Mouse (Mus musculus): ENCODE data around the gene Eid1. TPM values are rescaled to one million over a fixed set of nuclear protein-coding genes. Genes with fewer than 3 reads are reported as not detected.

Eid1 gene
- total RNA-seq, 1 experiment: 23.6 TPM

DNA sequence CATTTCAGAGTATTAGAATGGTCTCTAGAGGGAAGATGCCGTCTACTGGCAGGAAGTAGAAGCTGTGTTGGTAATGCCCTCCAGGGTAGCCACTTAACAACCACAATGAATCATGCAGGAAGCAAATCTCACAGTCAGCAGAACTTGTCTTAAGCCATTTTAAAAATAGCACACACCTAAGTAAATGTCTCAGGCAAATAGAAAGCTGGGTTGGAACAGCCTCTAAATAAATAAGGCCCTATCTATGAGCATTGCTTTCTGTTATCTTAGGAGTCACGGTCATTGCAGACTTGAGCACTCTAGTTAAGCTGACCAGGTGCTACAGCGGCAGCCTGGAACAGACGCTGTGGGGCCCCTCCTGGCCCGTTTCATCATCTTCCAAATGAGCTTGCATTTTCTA is 5.7 kb upstream of the Eid1 start:
- Histone ChIP-seq H3K9ac (ENCODE audit: insufficient read depth, low read depth, low read length, poor library complexity, severe bottlenecking) (no peak overlapping the region), H3K27ac (ENCODE audit: insufficient read depth, low read depth, low read length, poor library complexity, severe bottlenecking) (no peak overlapping the region), H3K4me3 (ENCODE audit: insufficient read depth in 1 of 2, low read depth in 1 of 2, low read length in 2 of 2, poor library complexity in 1 of 2, severe bottlenecking in 1 of 2) (no peak overlapping the region), H3K36me3 (ENCODE audit: control insufficient read depth, insufficient read depth, low read length, poor library complexity, severe bottlenecking) (no peaks in the 10 kb centered on the region), H3K4me1 (ENCODE audit: control insufficient read depth in 2 of 2, insufficient read depth in 2 of 2, low read length in 2 of 2, poor library complexity in 1 of 2) (no peaks in the 10 kb centered on the region), H3K9me3 (ENCODE audit: control insufficient read depth, insufficient read depth, low read depth, low read length) (no peaks in the 10 kb centered on the region)
- in situ Hi-C loops (cut with MboI; ENCODE audit: low sequenced_read_pairs in 2 of 2, unreplicated experiment in 2 of 2): no loop called here
- no peak for TF ChIP-seq HCFC1 (IDR thresholded peaks at IDR 0.05; ENCODE audit: borderline replicate concordance, insufficient read depth, low read length)
- no peak for DNase-seq (ENCODE audit: low read depth, low spot score)

DNA sequence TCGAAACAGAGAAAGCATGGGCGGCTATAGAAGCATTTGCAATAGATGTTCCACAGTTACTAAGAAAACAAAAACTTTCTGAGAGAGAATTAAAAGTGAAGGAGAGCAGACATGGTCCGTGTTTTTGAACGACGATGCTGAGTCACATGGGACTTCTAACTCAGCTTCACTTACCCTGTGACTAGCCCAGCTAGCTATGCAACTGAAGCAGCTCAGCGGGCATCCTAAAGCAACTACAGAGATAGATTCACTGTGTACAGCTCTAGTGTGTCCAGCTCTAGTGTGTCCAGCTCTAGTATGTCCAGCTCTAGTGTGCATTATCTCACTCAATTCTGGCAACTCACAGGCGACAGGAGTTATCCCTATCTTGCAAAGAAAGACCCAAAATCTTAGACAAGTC is 5.2 kb upstream of the Eid1 start:
- in situ Hi-C loops (cut with MboI; ENCODE audit: low sequenced_read_pairs in 2 of 2, unreplicated experiment in 2 of 2): no loop called here
- Histone ChIP-seq H3K36me3 (ENCODE audit: control insufficient read depth, insufficient read depth, low read length, poor library complexity, severe bottlenecking) (no peaks in the 10 kb centered on the region), H3K4me3 (ENCODE audit: insufficient read depth in 1 of 2, low read depth in 1 of 2, low read length in 2 of 2, poor library complexity in 1 of 2, severe bottlenecking in 1 of 2) (no peak overlapping the region), H3K9me3 (ENCODE audit: control insufficient read depth, insufficient read depth, low read depth, low read length) (no peaks in the 10 kb centered on the region), H3K9ac (ENCODE audit: insufficient read depth, low read depth, low read length, poor library complexity, severe bottlenecking) (no peak overlapping the region), H3K4me1 (ENCODE audit: control insufficient read depth in 2 of 2, insufficient read depth in 2 of 2, low read length in 2 of 2, poor library complexity in 1 of 2) (peaks cover 0 to 2% of the 10 kb centered on the region in 2 experiments; a peak in 1 of 4 replicates), H3K27ac (ENCODE audit: insufficient read depth, low read depth, low read length, poor library complexity, severe bottlenecking) (no peak overlapping the region)
- no peak for DNase-seq (ENCODE audit: low read depth, low spot score)
- TF ChIP-seq HCFC1 (IDR thresholded peaks at IDR 0.05; ENCODE audit: borderline replicate concordance, insufficient read depth, low read length) (no peak), CHD2 (IDR thresholded peaks at IDR 0.05; ENCODE audit: low read depth, low read length) (no peak), ZNF384 (IDR thresholded peaks at IDR 0.05; ENCODE audit: low read depth, low read length) (no peak), MAFK (IDR thresholded peaks at IDR 0.05; ENCODE audit: insufficient read depth, low read depth, low read length) (no peak), ZC3H11A (IDR thresholded peaks at IDR 0.05; ENCODE audit: borderline replicate concordance, low read depth, low read length) (no peak)

DNA sequence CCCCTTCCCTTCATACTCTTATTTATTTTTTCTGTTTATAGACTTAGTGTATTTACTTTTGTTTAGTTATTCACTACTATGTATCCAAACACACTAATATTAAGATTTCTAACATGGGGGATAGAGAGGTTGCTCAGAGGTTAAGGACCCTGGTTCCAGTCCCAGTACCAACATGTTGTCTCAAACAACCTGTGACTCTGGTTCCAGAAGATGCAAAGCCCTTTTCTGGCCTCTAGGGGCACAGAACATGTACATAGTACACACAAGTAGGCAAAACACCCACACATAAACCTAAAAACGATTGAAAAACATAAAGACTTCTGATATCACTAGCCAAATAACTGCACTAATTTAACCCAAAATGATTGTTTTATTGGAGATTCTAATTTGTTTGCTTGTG is 2.0 kb upstream of the Eid1 start:
- no peaks in the 10 kb centered on the region for H3K9me3 ChIP-seq (ENCODE audit: control insufficient read depth, insufficient read depth, low read depth, low read length)
- no peak overlapping the region for H3K9ac ChIP-seq (ENCODE audit: insufficient read depth, low read depth, low read length, poor library complexity, severe bottlenecking)
- H3K27ac ChIP-seq (ENCODE audit: insufficient read depth, low read depth, low read length, poor library complexity, severe bottlenecking): no peak overlapping the region
- H3K36me3 ChIP-seq (ENCODE audit: control insufficient read depth, insufficient read depth, low read length, poor library complexity, severe bottlenecking): no peaks in the 10 kb centered on the region
- DNase-seq (ENCODE audit: low read depth, low spot score): no peak
- in situ Hi-C loops (cut with MboI; ENCODE audit: low sequenced_read_pairs in 2 of 2, unreplicated experiment in 2 of 2): no loop called here
- H3K4me3 ChIP-seq (ENCODE audit: insufficient read depth in 1 of 2, low read depth in 1 of 2, low read length in 2 of 2, poor library complexity in 1 of 2, severe bottlenecking in 1 of 2): no peak overlapping the region
- H3K4me1 ChIP-seq (ENCODE audit: control insufficient read depth in 2 of 2, insufficient read depth in 2 of 2, low read length in 2 of 2, poor library complexity in 1 of 2): peaks cover 0 to 2% of the 10 kb centered on the region in 2 experiments; a peak in 1 of 4 replicates
- no peak for TF ChIP-seq ZNF384 (IDR thresholded peaks at IDR 0.05; ENCODE audit: low read depth, low read length)
- no peak for TF ChIP-seq ZC3H11A (IDR thresholded peaks at IDR 0.05; ENCODE audit: borderline replicate concordance, low read depth, low read length)
- TF ChIP-seq HCFC1 (IDR thresholded peaks at IDR 0.05; ENCODE audit: borderline replicate concordance, insufficient read depth, low read length): no peak
- no peak for TF ChIP-seq CHD2 (IDR thresholded peaks at IDR 0.05; ENCODE audit: low read depth, low read length)
- no peak for TF ChIP-seq MAFK (IDR thresholded peaks at IDR 0.05; ENCODE audit: insufficient read depth, low read depth, low read length)

DNA sequence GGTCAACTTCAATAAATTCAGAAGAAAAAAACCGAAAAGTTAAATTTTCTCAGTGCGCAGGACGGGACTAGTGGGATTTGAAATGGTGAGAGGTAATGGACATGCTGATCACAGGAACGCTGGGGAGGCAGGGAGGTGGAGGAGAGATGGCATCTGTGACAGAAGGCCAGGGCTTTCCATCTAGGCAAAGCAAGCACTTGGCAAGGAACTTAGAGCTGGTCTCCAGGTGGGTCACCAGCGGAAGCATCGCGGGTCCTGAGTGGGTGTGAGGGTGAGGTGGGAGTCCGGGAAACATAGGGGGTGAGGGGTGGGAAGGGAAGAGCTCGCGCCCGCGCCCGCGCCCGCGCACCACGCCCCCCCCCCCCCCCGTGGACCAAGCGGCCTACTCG is 333 bp upstream of the Eid1 start:
- Histone ChIP-seq H3K36me3 (ENCODE audit: control insufficient read depth, insufficient read depth, low read length, poor library complexity, severe bottlenecking) (no peaks in the 10 kb centered on the region), H3K9ac (ENCODE audit: insufficient read depth, low read depth, low read length, poor library complexity, severe bottlenecking) (peak overlapping the region; percentile 57), H3K9me3 (ENCODE audit: control insufficient read depth, insufficient read depth, low read depth, low read length) (no peaks in the 10 kb centered on the region), H3K4me1 (ENCODE audit: control insufficient read depth in 2 of 2, insufficient read depth in 2 of 2, low read length in 2 of 2, poor library complexity in 1 of 2) (peaks cover 0 to 2% of the 10 kb centered on the region in 2 experiments; a peak in 1 of 4 replicates), H3K27ac (ENCODE audit: insufficient read depth, low read depth, low read length, poor library complexity, severe bottlenecking) (no peak overlapping the region), H3K4me3 (ENCODE audit: insufficient read depth in 1 of 2, low read depth in 1 of 2, low read length in 2 of 2, poor library complexity in 1 of 2, severe bottlenecking in 1 of 2) (peak overlapping the region; percentile 68 to 75; a peak in 3 of 4 replicates)
- in situ Hi-C loops (cut with MboI; ENCODE audit: low sequenced_read_pairs in 2 of 2, unreplicated experiment in 2 of 2): no loop called here
- TF ChIP-seq ZC3H11A (IDR thresholded peaks at IDR 0.05; ENCODE audit: borderline replicate concordance, low read depth, low read length) (no peak), HCFC1 (IDR thresholded peaks at IDR 0.05; ENCODE audit: borderline replicate concordance, insufficient read depth, low read length) (no peak), CHD2 (IDR thresholded peaks at IDR 0.05; ENCODE audit: low read depth, low read length) (no peak), ZNF384 (IDR thresholded peaks at IDR 0.05; ENCODE audit: low read depth, low read length) (no peak), MAFK (IDR thresholded peaks at IDR 0.05; ENCODE audit: insufficient read depth, low read depth, low read length) (no peak)
- DNase-seq (ENCODE audit: low read depth, low spot score): peak; percentile 20

DNA sequence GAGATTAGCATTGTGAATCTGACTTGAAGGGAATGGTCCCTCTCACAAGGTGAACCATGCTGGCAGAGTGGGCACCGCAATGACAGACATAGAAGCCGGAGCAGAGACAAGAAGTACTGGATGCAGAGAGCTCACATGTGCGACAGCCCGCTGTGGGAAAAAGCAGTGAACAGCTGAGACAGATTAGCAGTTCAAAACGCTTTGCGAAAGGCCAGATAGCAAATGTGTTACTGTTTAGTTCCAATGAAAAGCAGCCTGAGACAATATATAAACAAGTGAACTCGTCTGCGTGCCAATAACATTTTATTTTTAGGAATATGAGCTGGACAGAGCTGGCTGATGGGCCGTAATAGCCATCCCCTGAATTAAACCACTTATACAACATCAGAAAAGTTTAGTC is 8.9 kb downstream of the Eid1 start:
- Histone ChIP-seq H3K9ac (ENCODE audit: insufficient read depth, low read depth, low read length, poor library complexity, severe bottlenecking) (no peak overlapping the region), H3K9me3 (ENCODE audit: control insufficient read depth, insufficient read depth, low read depth, low read length) (no peaks in the 10 kb centered on the region), H3K4me1 (ENCODE audit: control insufficient read depth in 2 of 2, insufficient read depth in 2 of 2, low read length in 2 of 2, poor library complexity in 1 of 2) (peaks cover 2 to 5% of the 10 kb centered on the region in 2 experiments; a peak in 3 of 4 replicates), H3K36me3 (ENCODE audit: control insufficient read depth, insufficient read depth, low read length, poor library complexity, severe bottlenecking) (no peaks in the 10 kb centered on the region), H3K4me3 (ENCODE audit: insufficient read depth in 1 of 2, low read depth in 1 of 2, low read length in 2 of 2, poor library complexity in 1 of 2, severe bottlenecking in 1 of 2) (no peak overlapping the region), H3K27ac (ENCODE audit: insufficient read depth, low read depth, low read length, poor library complexity, severe bottlenecking) (no peak overlapping the region)
- in situ Hi-C loops (cut with MboI; ENCODE audit: low sequenced_read_pairs in 2 of 2, unreplicated experiment in 2 of 2): no loop called here
- TF ChIP-seq HCFC1 (IDR thresholded peaks at IDR 0.05; ENCODE audit: borderline replicate concordance, insufficient read depth, low read length): no peak
- no peak for TF ChIP-seq MAFK (IDR thresholded peaks at IDR 0.05; ENCODE audit: insufficient read depth, low read depth, low read length)
- DNase-seq (ENCODE audit: low read depth, low spot score): no peak

Measured in ES-E14 (cell line).